Mouse (Mus musculus) CH12.LX (cell line): ENCODE results near the gene Fyb. TPM values are rescaled to one million over a fixed set of nuclear protein-coding genes. Genes with fewer than 3 reads are reported as not detected.

Experiments used
- DNase-seq: peaks from one replicate; pipeline ENCODE4 v3.0.0-alpha.2; 2013; ENCODE audit errors: extremely low read depth
- H3K27ac ChIP-seq: 2 replicates; pipeline ENCODE4 v1.5.1; 2012; ENCODE audit warnings: low read depth, mild to moderate bottlenecking, control low read depth, moderate library complexity; ENCODE audit not compliant: insufficient read depth
- H3K27me3 ChIP-seq: replicated peaks from 2 replicates; pipeline ENCODE3; 2012; ENCODE audit warnings: inconsistent platforms
- H3K36me3 ChIP-seq, 2 experiments: replicated peaks in 1 of 2; 2 replicates each; pipeline versions ENCODE3 to v1.6.1; 2012; ENCODE audit warnings: inconsistent platforms in 1 of 2, low read length in 1 of 2, mild to moderate bottlenecking in 1 of 2, mixed read lengths in 1 of 2, moderate library complexity in 1 of 2; ENCODE audit not compliant: control insufficient read depth in 1 of 2, insufficient read depth in 1 of 2
- H3K4me1 ChIP-seq, 2 experiments: 2 replicates each; pipeline ENCODE4 v1.6.1; 2012; ENCODE audit warnings: inconsistent platforms in 1 of 2, moderate library complexity in 1 of 2; ENCODE audit not compliant: insufficient read depth in 2 of 2, control insufficient read depth in 1 of 2
- H3K4me2 ChIP-seq: 2 replicates; pipeline ENCODE4 v1.6.1; 2012; ENCODE audit warnings: low read depth, mild to moderate bottlenecking, control low read depth; ENCODE audit not compliant: poor library complexity, insufficient read depth, severe bottlenecking
- H3K4me3 ChIP-seq, 3 experiments: fragments of 150-350 bp in 1 of 3; sonication (generic) in 1 of 3; replicated peaks in 1 of 3; 2 replicates each; pipeline versions ENCODE3 to v1.5.1; 2011 to 2012; ENCODE audit warnings: low read depth in 2 of 3, low read length in 2 of 3, mild to moderate bottlenecking in 2 of 3, moderate library complexity in 2 of 3, control low read depth in 1 of 3, improper control_type of control experiment in 1 of 3, inconsistent platforms in 1 of 3, mixed read lengths in 1 of 3; ENCODE audit not compliant: poor library complexity in 1 of 3
- H3K79me2 ChIP-seq: replicated peaks from 2 replicates; pipeline ENCODE4 v1.6.1; 2012; ENCODE audit warnings: mild to moderate bottlenecking, moderate library complexity; ENCODE audit not compliant: control insufficient read depth, poor library complexity, insufficient read depth, severe bottlenecking; ENCODE audit errors: extremely low read depth
- H3K9ac ChIP-seq: 2 replicates; pipeline ENCODE4 v1.6.1; 2012; ENCODE audit warnings: low read depth, mild to moderate bottlenecking, control low read depth, moderate library complexity; ENCODE audit not compliant: insufficient read depth
- H3K9me3 ChIP-seq: replicated peaks from 2 replicates; pipeline ENCODE3; 2012; ENCODE audit warnings: low read length, inconsistent platforms, mixed read lengths
- BHLHE40 ChIP-seq: IDR thresholded peaks from 2 replicates; pipeline ENCODE4 v1.6.1; 2011; ENCODE audit warnings: mild to moderate bottlenecking, low read depth, low read length, improper control_type of control experiment
- CHD2 ChIP-seq: IDR thresholded peaks from 2 replicates; pipeline ENCODE4 v1.6.1; 2011; ENCODE audit warnings: low read length, improper control_type of control experiment
- CTCF ChIP-seq, 2 experiments: IDR thresholded peaks in 1 of 2; conservative IDR thresholded peaks in 1 of 2; 2 replicates each; pipeline ENCODE4 v1.5.1; 2011 to 2012; ENCODE audit warnings: low read depth in 2 of 2, low read length in 2 of 2, improper control_type of control experiment in 1 of 2, inconsistent platforms in 1 of 2, mild to moderate bottlenecking in 1 of 2, moderate library complexity in 1 of 2
- E2F4 ChIP-seq: IDR thresholded peaks from 2 replicates; pipeline ENCODE4 v1.6.1; 2011; ENCODE audit warnings: low read depth, low read length, improper control_type of control experiment; ENCODE audit not compliant: insufficient replicate concordance
- ELF1 ChIP-seq: IDR thresholded peaks from 2 replicates; pipeline ENCODE4 v1.6.1; 2014; ENCODE audit warnings: low read depth, mild to moderate bottlenecking, inconsistent platforms, low read length, improper control_type of control experiment
- EP300 ChIP-seq: IDR thresholded peaks from 2 replicates; pipeline ENCODE4 v1.6.1; 2011; ENCODE audit warnings: low read length, improper control_type of control experiment
- IRF4 ChIP-seq: IDR thresholded peaks from 2 replicates; pipeline ENCODE4 v1.6.1; 2014; ENCODE audit warnings: low read depth, mild to moderate bottlenecking, inconsistent platforms, low read length, improper control_type of control experiment
- JUN ChIP-seq: IDR thresholded peaks from 2 replicates; pipeline ENCODE4 v1.6.1; 2011; ENCODE audit warnings: low read depth, mild to moderate bottlenecking, low read length, improper control_type of control experiment, moderate library complexity; ENCODE audit not compliant: insufficient read depth
- JUND ChIP-seq: conservative IDR thresholded peaks from 2 replicates; pipeline ENCODE4 v1.6.1; 2011; ENCODE audit warnings: low read depth, low read length, improper control_type of control experiment
- KAT2A ChIP-seq: IDR thresholded peaks from 2 replicates; pipeline ENCODE4 v1.6.1; 2012; ENCODE audit warnings: low read length, improper control_type of control experiment, inconsistent platforms; ENCODE audit not compliant: insufficient replicate concordance
- MAFK ChIP-seq: IDR thresholded peaks from 2 replicates; pipeline ENCODE4 v1.6.1; 2011; ENCODE audit warnings: low read length, improper control_type of control experiment; ENCODE audit not compliant: insufficient replicate concordance
- MAX ChIP-seq: IDR thresholded peaks from 2 replicates; pipeline ENCODE4 v1.6.1; 2011; ENCODE audit warnings: low read length, improper control_type of control experiment
- MAZ ChIP-seq: IDR thresholded peaks from 2 replicates; pipeline ENCODE4 v1.6.1; 2012; ENCODE audit warnings: low read depth, mild to moderate bottlenecking, inconsistent platforms, low read length, improper control_type of control experiment, moderate library complexity
- MXI1 ChIP-seq: IDR thresholded peaks from 2 replicates; pipeline ENCODE4 v1.6.1; 2011; ENCODE audit warnings: mild to moderate bottlenecking, low read depth, low read length, improper control_type of control experiment
- NRF1 ChIP-seq: IDR thresholded peaks from 2 replicates; pipeline ENCODE4 v1.6.1; 2014; ENCODE audit warnings: low read depth, mild to moderate bottlenecking, inconsistent platforms, low read length, improper control_type of control experiment, moderate library complexity
- PAX5 ChIP-seq: IDR thresholded peaks from 2 replicates; pipeline ENCODE4 v1.6.1; 2012; ENCODE audit warnings: low read length, inconsistent platforms, mixed read lengths
- POLR2A ChIP-seq: IDR thresholded peaks from 2 replicates; pipeline ENCODE4 v1.6.1; 2011; ENCODE audit warnings: low read depth, mild to moderate bottlenecking, improper control_type of control experiment, low read length
- RCOR1 ChIP-seq: conservative IDR thresholded peaks from 2 replicates; pipeline ENCODE4 v1.6.1; 2012; ENCODE audit warnings: low read depth, mild to moderate bottlenecking, inconsistent platforms, low read length, improper control_type of control experiment
- SIN3A ChIP-seq: IDR thresholded peaks from 2 replicates; pipeline ENCODE4 v1.6.1; 2012; ENCODE audit warnings: low read length, improper control_type of control experiment, inconsistent platforms
- SMC3 ChIP-seq: IDR thresholded peaks from 2 replicates; pipeline ENCODE4 v1.6.1; 2011; ENCODE audit warnings: low read depth, low read length, improper control_type of control experiment
- TBP ChIP-seq: conservative IDR thresholded peaks from 2 replicates; pipeline ENCODE4 v1.6.1; 2011; ENCODE audit warnings: low read depth, low read length, improper control_type of control experiment
- TCF12 ChIP-seq: IDR thresholded peaks from 2 replicates; pipeline ENCODE4 v1.6.1; 2014; ENCODE audit warnings: low read depth, mild to moderate bottlenecking, inconsistent platforms, low read length, improper control_type of control experiment
- USF1 ChIP-seq: IDR thresholded peaks from 2 replicates; pipeline ENCODE4 v1.6.1; 2014; ENCODE audit warnings: low read depth, mild to moderate bottlenecking, inconsistent platforms, low read length, improper control_type of control experiment
- ZC3H11A ChIP-seq: IDR thresholded peaks from 2 replicates; pipeline ENCODE4 v1.6.1; 2012; ENCODE audit warnings: low read depth, mild to moderate bottlenecking, inconsistent platforms, low read length, improper control_type of control experiment
- dilution Hi-C: fragments of 300-500 bp; cut with MboI; formaldehyde crosslinking; loops from 2 replicates; pipeline ENCODE4 v1.14.3; 2020; ENCODE audit warnings: low sequenced_read_pairs; ENCODE audit not compliant: extremely low pct_unique_long_range_greater_than_20kb, extremely low pct_ligation_motif_present
- in situ Hi-C: fragments of 300-500 bp; cut with MboI; formaldehyde crosslinking; loops from 3 replicates; pipeline ENCODE4 v1.14.3; 2019; ENCODE audit warnings: low sequenced_read_pairs, low pct_ligation_motif_present, low pct_unique_long_range_greater_than_20kb, mixed read lengths
- polyA plus RNA-seq: library from polyadenylated mRNA; unstranded; fragments of >175 nt; gene quantifications from 2 replicates; pipeline ENCODE4 v1.2.1, GENCODE M21; 2012; ENCODE audit warnings: low read depth; ENCODE audit not compliant: insufficient read length
- total RNA-seq, 2 experiments: library from RNA; depleted of rRNA; stranded (reverse); fragments of 300-350 nt in 1 of 2; fragments of >200 nt in 1 of 2; gene quantifications; 2 replicates each; pipeline ENCODE4 v1.2.3; 2012 to 2014

Gene Fyb
- total and polyA plus RNA-seq, 3 experiments = 17.6 to 60.1 (median 32.2) TPM

- in situ Hi-C loops (no loop called here), dilution Hi-C loops (no loop called here)
- Histone ChIP-seq H3K9me3 (no peaks in the 10 kb centered on the region), H3K4me2 (no peak overlapping the region), H3K27ac (no peak overlapping the region), H3K79me2 (no peaks in the 10 kb centered on the region), H3K4me3 (no peak overlapping the region), H3K9ac (no peak overlapping the region), H3K27me3 (no peaks in the 10 kb centered on the region), H3K36me3 (no peaks in the 10 kb centered on the region), H3K4me1 (peaks cover 0 to 5% of the 10 kb centered on the region in 2 experiments; a peak in 1 of 4 replicates)
- TF ChIP-seq JUN (no peak), USF1 (no peak), SIN3A (no peak), MAX (no peak), BHLHE40 (no peak), IRF4 (no peak), POLR2A (no peak), E2F4 (no peak), KAT2A (no peak), CTCF (conservative IDR thresholded peaks at IDR 0.05 in 1 of 2, IDR thresholded peaks at IDR 0.05 in 1 of 2; ENCODE audit: low read depth in 2 of 2, low read length in 2 of 2) (no peak), ZC3H11A (no peak), MAFK (no peak), EP300 (no peak), ELF1 (no peak), MXI1 (no peak)
- DNase-seq = no peak
Observed at GRCm38 (mm10) chr15:6598626-6599025, 76.0 kb downstream of the Fyb start.

DNA sequence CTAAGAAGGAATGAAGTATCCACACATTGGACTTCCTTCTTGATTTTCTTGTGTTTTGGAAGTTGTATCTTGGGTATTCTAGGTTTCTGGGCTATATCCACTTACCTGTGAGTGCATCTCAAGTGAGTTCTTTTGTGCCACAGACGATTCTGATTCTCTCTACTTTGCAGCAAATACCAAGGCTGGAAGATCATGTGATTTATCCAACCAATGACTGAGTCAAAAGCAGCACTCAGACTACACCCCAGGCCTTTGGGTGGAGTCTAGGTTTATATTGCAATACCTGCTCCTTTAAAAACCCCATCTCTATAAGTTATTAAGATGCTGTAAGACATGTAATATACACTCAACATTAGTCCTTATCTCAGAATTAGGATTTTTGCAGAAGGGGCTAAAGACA lies 77.7 kb downstream of the Fyb start:
- in situ Hi-C loops = loop anchor here (25.0 kb wide), 1 partner anchor 363 kb away; no protein-coding TSS in a partner anchor
- TF ChIP-seq TBP (no peak), MAX (no peak), TCF12 (no peak), ELF1 (no peak), MAZ (no peak), NRF1 (no peak), JUND (no peak), EP300 (no peak), MAFK (no peak), RCOR1 (no peak), PAX5 (no peak), USF1 (no peak), SMC3 (no peak), CHD2 (no peak)
- TF ChIP-seq, all 38 proteins: peak for 0
- Histone ChIP-seq H3K4me3 (no peak overlapping the region), H3K9ac (no peak overlapping the region), H3K4me2 (no peak overlapping the region), H3K36me3 (no peaks in the 10 kb centered on the region), H3K27ac (no peak overlapping the region), H3K79me2 (no peaks in the 10 kb centered on the region), H3K27me3 (no peaks in the 10 kb centered on the region), H3K4me1 (peaks cover 0 to 5% of the 10 kb centered on the region in 2 experiments; a peak in 1 of 4 replicates), H3K9me3 (no peaks in the 10 kb centered on the region)
- dilution Hi-C loops = no loop called here
- DNase-seq = no peak
